Mouse (Mus musculus) thymus, adult 2 months (tissue): ENCODE results near the gene Zcchc24.

ENCODE experiments used
- CTCF ChIP-seq: fragments of 200-500 bp; IDR thresholded peaks from 2 replicates; pipeline ENCODE4 v1.5.1; 2012; ENCODE audit warnings: mild to moderate bottlenecking, control low read depth, low read length, moderate library complexity, borderline replicate concordance; ENCODE audit not compliant: control insufficient read depth, poor library complexity, insufficient read depth; ENCODE audit errors: extremely low read depth
- POLR2A ChIP-seq: fragments of 200-500 bp; IDR thresholded peaks from 2 replicates; pipeline ENCODE4 v1.6.1; 2012; ENCODE audit warnings: mild to moderate bottlenecking, low read length, control low read depth, moderate library complexity; ENCODE audit not compliant: control insufficient read depth, poor library complexity, insufficient read depth; ENCODE audit errors: extremely low read depth

DNA sequence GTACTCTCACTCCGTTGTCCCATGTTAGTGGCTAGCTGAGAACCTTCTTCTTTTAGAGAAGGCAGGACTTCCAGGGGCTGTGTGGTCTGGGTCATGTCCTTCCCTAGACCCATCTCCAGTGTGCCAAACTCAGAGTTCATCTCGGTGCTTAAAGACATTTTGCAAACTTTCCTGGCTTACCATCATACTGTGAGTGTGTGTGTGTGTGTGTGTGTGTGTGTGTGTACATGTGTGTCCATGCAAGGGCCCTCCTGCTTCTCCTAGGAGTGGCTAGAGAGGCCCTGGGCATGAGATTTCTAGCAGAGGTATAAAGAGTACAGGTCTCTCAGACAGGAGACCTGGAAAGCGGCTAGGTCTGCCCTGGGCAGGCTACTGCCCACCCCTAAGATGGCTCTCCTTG lies 32.7 kb downstream of the Zcchc24 start:
- TF ChIP-seq CTCF = no peak
- no peak for TF ChIP-seq POLR2A
